Mouse (Mus musculus): ENCODE data around the gene Rnf38. TPM values are rescaled to one million over a fixed set of nuclear protein-coding genes. Genes with fewer than 3 reads are reported as not detected.

The Rnf38 gene
- total and polyA plus RNA-seq, 3 experiments, result 20.0 to 95.1 (median 22.9) TPM

- DNase-seq (ENCODE audit: low spot score) (no peak), ATAC-seq (ENCODE audit: extremely low read depth, insufficient number of reproducible peaks, low FRiP score, poor library complexity, severe bottlenecking) (no peak)
- TF ChIP-seq CTCF (IDR thresholded peaks at IDR 0.05; ENCODE audit: low read depth, low read length) (no peak), POLR2AphosphoS5 (IDR thresholded peaks at IDR 0.05; ENCODE audit: insufficient replicate concordance, low read depth, low read length) (no peak), GATA1 (IDR thresholded peaks at IDR 0.05; ENCODE audit: borderline replicate concordance, low read length) (no peak), GATA2 (IDR thresholded peaks at IDR 0.05; ENCODE audit: borderline replicate concordance, low read depth, low read length) (no peak), TAL1 (conservative IDR thresholded peaks at IDR 0.05; ENCODE audit: low read depth, low read length) (no peak)
- Histone ChIP-seq H3K36me3 (replicated peaks) (peaks cover 12% of the 10 kb centered on the region), H3K4me1 (ENCODE audit: insufficient read depth, low read depth, low read length) (peaks cover 55% of the 10 kb centered on the region), H3K9me3 (replicated peaks) (no peaks in the 10 kb centered on the region), H3K27me3 (ENCODE audit: insufficient read depth, low read length) (no peaks in the 10 kb centered on the region), H3K4me3 (ENCODE audit: low read depth, low read length) (no peak overlapping the region)
Measured at GRCm38 (mm10) chr4:44164621-44165020, 69.0 kb downstream of the Rnf38 start.

GRCm38 (mm10) chr4:44163034-44163433 lies 70.6 kb downstream of the Rnf38 start:
- Histone ChIP-seq H3K36me3 (replicated peaks) (peaks cover 16% of the 10 kb centered on the region), H3K27me3 (ENCODE audit: insufficient read depth, low read length) (no peaks in the 10 kb centered on the region), H3K4me3 (ENCODE audit: low read depth, low read length) (no peak overlapping the region), H3K9me3 (replicated peaks) (no peaks in the 10 kb centered on the region), H3K4me1 (ENCODE audit: insufficient read depth, low read depth, low read length) (peaks cover 42% of the 10 kb centered on the region)
- no peak for DNase-seq (ENCODE audit: low spot score)
- no peak for TF ChIP-seq TAL1 (conservative IDR thresholded peaks at IDR 0.05; ENCODE audit: low read depth, low read length)
- no peak for TF ChIP-seq GATA1 (IDR thresholded peaks at IDR 0.05; ENCODE audit: borderline replicate concordance, low read length)
- TF ChIP-seq POLR2AphosphoS5 (IDR thresholded peaks at IDR 0.05; ENCODE audit: insufficient replicate concordance, low read depth, low read length), result no peak
- TF ChIP-seq CTCF (IDR thresholded peaks at IDR 0.05; ENCODE audit: low read depth, low read length), result no peak
- no peak for TF ChIP-seq GATA2 (IDR thresholded peaks at IDR 0.05; ENCODE audit: borderline replicate concordance, low read depth, low read length)
- no peak for ATAC-seq (ENCODE audit: extremely low read depth, insufficient number of reproducible peaks, low FRiP score, poor library complexity, severe bottlenecking)

- peaks cover 24% of the 10 kb centered on the region for H3K36me3 ChIP-seq (replicated peaks)
- ATAC-seq (ENCODE audit: extremely low read depth, insufficient number of reproducible peaks, low FRiP score, poor library complexity, severe bottlenecking) (no peak), DNase-seq (ENCODE audit: low spot score) (no peak)
- H3K27me3 ChIP-seq (ENCODE audit: insufficient read depth, low read length), result no peaks in the 10 kb centered on the region
- H3K4me3 ChIP-seq (ENCODE audit: low read depth, low read length), result no peak overlapping the region
- peaks cover 45% of the 10 kb centered on the region for H3K4me1 ChIP-seq (ENCODE audit: insufficient read depth, low read depth, low read length)
- H3K9me3 ChIP-seq (replicated peaks), result no peaks in the 10 kb centered on the region
- TF ChIP-seq POLR2AphosphoS5 (IDR thresholded peaks at IDR 0.05; ENCODE audit: insufficient replicate concordance, low read depth, low read length) (no peak), TAL1 (conservative IDR thresholded peaks at IDR 0.05; ENCODE audit: low read depth, low read length) (no peak), GATA1 (IDR thresholded peaks at IDR 0.05; ENCODE audit: borderline replicate concordance, low read length) (no peak), CTCF (IDR thresholded peaks at IDR 0.05; ENCODE audit: low read depth, low read length) (no peak), GATA2 (IDR thresholded peaks at IDR 0.05; ENCODE audit: borderline replicate concordance, low read depth, low read length) (no peak)
Measured at GRCm38 (mm10) chr4:44160990-44161689, 72.4 kb downstream of the Rnf38 start.

DNA sequence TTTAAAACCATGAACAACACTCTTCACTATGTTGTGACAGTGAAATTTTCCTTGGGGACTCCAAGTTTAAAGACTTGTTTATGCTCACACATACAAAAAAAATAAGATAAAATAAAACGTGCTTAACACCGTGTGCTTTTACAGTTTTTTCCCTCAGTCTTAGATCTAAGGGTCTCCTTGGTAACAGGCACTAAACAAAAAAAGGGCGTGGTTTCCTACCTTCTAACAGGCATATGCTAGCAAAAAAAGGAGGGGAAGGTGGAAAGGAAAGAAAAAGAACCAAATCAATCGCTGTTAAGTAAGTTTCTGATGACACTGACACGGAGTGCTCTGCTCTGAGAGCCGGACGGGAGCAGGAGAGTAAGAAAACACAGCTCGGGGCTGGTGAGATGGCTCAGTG lies 73.8 kb downstream of the Rnf38 start:
- Histone ChIP-seq H3K27me3 (ENCODE audit: insufficient read depth, low read length) (no peaks in the 10 kb centered on the region), H3K9me3 (replicated peaks) (no peaks in the 10 kb centered on the region), H3K36me3 (replicated peaks) (peaks cover 29% of the 10 kb centered on the region), H3K4me3 (ENCODE audit: low read depth, low read length) (no peak overlapping the region), H3K4me1 (ENCODE audit: insufficient read depth, low read depth, low read length) (peaks cover 44% of the 10 kb centered on the region)
- ATAC-seq (ENCODE audit: extremely low read depth, insufficient number of reproducible peaks, low FRiP score, poor library complexity, severe bottlenecking), result no peak
- no peak for DNase-seq (ENCODE audit: low spot score)
- TF ChIP-seq GATA2 (IDR thresholded peaks at IDR 0.05; ENCODE audit: borderline replicate concordance, low read depth, low read length), result no peak

DNA sequence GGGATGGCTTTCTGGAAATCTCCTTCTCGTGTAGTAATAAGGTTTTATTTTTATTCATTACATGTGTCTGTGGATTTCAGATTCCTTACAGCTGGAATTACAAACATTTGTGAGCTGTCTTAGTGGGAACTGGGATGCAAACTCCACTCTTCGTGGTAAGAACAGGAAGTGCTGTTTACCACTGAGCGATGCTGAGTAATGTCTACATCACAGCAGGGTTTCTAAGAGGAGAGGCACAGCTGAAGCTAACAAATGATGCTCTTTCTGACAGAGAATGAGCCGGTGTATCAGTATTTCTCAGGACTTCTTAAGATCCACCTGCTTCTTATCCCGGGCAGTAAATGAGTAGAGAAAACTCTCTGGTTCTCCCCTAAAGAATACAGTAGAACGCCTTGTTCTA lies 77.1 kb downstream of the Rnf38 start:
- TF ChIP-seq GATA1 (IDR thresholded peaks at IDR 0.05; ENCODE audit: borderline replicate concordance, low read length) (no peak), CTCF (IDR thresholded peaks at IDR 0.05; ENCODE audit: low read depth, low read length) (no peak), POLR2AphosphoS5 (IDR thresholded peaks at IDR 0.05; ENCODE audit: insufficient replicate concordance, low read depth, low read length) (no peak), GATA2 (IDR thresholded peaks at IDR 0.05; ENCODE audit: borderline replicate concordance, low read depth, low read length) (no peak), TAL1 (conservative IDR thresholded peaks at IDR 0.05; ENCODE audit: low read depth, low read length) (no peak)
- Histone ChIP-seq H3K4me3 (ENCODE audit: low read depth, low read length) (no peak overlapping the region), H3K4me1 (ENCODE audit: insufficient read depth, low read depth, low read length) (peaks cover 22% of the 10 kb centered on the region), H3K27me3 (ENCODE audit: insufficient read depth, low read length) (no peaks in the 10 kb centered on the region), H3K36me3 (replicated peaks) (peaks cover 39% of the 10 kb centered on the region), H3K9me3 (replicated peaks) (no peaks in the 10 kb centered on the region)
- DNase-seq (ENCODE audit: low spot score) (no peak), ATAC-seq (ENCODE audit: extremely low read depth, insufficient number of reproducible peaks, low FRiP score, poor library complexity, severe bottlenecking) (no peak)

DNA sequence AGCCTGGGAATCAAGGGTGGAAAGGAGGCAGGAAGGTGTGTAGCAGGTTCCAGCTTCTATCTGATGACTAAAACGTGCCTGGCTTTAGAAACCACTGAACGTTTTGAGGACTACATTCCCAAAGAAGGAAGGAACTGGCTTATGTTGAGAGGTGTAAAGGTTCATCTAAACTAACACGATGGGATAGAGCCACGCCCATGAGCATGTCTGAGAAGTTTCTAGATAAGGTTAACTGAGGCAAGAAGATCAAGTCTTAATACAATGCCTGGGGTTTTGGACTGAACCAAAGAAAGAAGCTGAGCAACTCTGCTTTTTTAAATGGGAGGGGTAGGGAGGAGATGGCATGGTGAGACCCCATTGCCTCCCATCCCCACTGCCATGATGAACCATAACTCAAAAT lies 78.7 kb downstream of the Rnf38 start:
- H3K4me3 ChIP-seq (ENCODE audit: low read depth, low read length), result no peak overlapping the region
- peaks cover 15% of the 10 kb centered on the region for H3K4me1 ChIP-seq (ENCODE audit: insufficient read depth, low read depth, low read length)
- ATAC-seq (ENCODE audit: extremely low read depth, insufficient number of reproducible peaks, low FRiP score, poor library complexity, severe bottlenecking), result no peak
- DNase-seq (ENCODE audit: low spot score), result no peak
- H3K9me3 ChIP-seq (replicated peaks), result no peaks in the 10 kb centered on the region
- peaks cover 48% of the 10 kb centered on the region for H3K36me3 ChIP-seq (replicated peaks)
- TF ChIP-seq CTCF (IDR thresholded peaks at IDR 0.05; ENCODE audit: low read depth, low read length), result no peak
- no peak for TF ChIP-seq POLR2AphosphoS5 (IDR thresholded peaks at IDR 0.05; ENCODE audit: insufficient replicate concordance, low read depth, low read length)
- TF ChIP-seq GATA1 (IDR thresholded peaks at IDR 0.05; ENCODE audit: borderline replicate concordance, low read length), result no peak
- no peak for TF ChIP-seq GATA2 (IDR thresholded peaks at IDR 0.05; ENCODE audit: borderline replicate concordance, low read depth, low read length)
- no peak for TF ChIP-seq TAL1 (conservative IDR thresholded peaks at IDR 0.05; ENCODE audit: low read depth, low read length)
- H3K27me3 ChIP-seq (ENCODE audit: insufficient read depth, low read length), result no peaks in the 10 kb centered on the region
